Mouse (Mus musculus): ENCODE data around the gene Lamp1. TPM values are rescaled to one million over a fixed set of nuclear protein-coding genes. Genes with fewer than 3 reads are reported as not detected.
A peak's percentile ranks its signal among the peaks of the same experiment; 100 is the strongest.

The Lamp1 gene
- total RNA-seq, 2 experiments from 2014 or later = 222 to 232 TPM

DNA sequence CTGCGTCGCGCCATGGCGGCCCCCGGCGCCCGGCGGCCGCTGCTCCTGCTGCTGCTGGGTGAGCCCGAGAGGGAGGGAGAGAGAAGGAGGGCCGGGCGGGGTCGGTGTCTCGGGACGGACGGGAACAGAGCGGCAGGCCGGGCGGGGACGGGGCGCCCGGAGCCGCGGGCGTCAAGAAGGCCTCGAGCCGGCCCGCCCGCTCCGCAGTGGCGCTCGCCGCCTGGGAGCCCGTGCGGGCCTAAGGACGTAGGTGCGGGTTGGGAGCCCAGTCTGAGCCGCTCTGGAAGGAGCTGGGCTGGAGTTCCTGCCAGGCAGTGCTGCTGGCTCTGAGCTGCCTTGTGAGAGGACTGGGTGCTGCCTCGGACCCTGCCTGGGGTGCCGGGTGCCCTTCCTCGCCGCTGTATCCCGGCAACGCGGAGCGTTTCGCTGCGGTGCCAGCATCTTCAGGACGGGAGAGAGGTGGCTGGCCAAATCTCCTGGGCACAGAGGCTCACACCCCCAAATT, 468 bp downstream of the Lamp1 start:
- DNase-seq = no peak
- intact Hi-C loops (cut with DNase I; ENCODE audit: low total_unique reads) = no loop called here

DNA sequence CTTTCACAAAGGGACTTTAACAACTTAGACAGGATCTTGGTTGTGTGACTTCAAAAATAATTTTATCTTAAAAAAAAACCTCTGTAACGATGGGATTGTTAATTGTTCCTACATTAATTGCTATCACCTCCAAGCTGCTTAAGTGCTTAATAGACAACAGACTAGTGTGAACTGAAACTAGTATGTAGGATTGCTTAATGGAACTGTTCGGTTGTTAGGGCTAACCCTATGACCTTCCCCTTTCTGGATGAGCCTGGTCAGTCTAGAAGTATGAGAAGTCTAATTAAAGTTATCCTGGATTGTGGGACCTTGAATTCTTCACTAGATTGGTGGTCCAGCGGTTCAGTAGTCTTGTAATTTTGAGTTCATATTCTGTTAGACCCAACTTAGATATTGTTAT, 1.7 kb downstream of the Lamp1 start:
- intact Hi-C loops (cut with DNase I; ENCODE audit: low total_unique reads) = no loop called here
- DNase-seq = no peak

DNA sequence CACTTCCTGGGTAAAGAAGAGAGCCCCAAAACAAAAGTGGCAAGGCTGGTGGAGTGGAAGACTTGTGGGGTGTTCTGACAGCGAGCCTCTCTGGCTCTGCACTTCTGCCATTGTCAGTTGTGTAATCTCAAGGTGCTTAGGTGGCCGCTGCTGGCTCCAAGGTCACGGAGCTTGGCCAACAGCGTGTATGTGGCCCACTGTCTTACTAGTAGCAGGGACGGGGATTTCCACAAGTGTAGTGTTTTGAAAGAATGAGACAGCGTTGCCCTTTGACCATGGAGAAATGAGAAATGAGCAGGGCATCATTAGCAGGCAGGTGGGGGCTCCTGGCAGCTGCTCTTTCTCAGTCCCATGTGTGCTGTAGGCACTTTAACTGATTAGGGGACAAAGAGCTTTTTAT, 3.1 kb downstream of the Lamp1 start:
- DNase-seq = no peak
- intact Hi-C loops (cut with DNase I; ENCODE audit: low total_unique reads) = no loop called here

DNA sequence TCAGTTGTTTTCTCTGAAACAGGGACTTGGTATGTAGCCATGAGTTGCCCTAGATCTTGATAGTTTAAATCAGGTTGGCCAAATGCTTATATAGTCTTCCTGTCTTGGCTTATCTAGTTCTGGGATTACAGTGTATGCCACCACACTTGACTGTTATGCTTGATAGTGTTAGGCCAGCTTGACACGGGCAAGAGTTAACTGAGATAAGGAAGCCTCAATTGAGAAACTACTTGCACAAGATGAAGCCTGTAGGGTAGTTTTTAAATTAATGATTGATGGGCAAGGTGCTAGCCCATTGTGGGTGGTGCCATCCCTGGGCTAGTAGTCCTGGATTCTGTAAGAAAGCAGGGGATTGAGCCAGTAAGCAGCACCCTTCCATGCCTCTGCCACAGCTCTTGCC, 4.6 kb downstream of the Lamp1 start:
- intact Hi-C loops (cut with DNase I; ENCODE audit: low total_unique reads) = no loop called here
- DNase-seq = no peak

DNA sequence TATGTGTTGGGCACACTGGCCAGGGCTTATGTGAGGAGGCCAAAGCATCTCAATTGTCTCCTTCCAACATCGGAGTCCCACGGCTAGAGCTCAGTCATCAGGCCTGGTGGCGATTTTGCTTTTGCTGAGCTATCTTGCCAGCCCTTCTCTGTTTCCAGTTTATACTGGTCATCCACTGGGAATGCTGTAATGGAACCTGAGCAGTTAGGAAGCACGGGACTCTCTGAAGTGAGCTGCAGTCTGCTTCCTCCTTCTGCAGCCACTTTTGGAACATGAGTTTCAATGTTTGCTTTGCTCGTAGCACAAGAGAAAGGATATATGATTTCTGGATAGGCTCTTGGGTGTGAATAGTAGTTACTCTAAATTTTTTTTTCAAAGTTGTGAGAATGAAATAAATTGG, 5.4 kb downstream of the Lamp1 start:
- intact Hi-C loops (cut with DNase I; ENCODE audit: low total_unique reads) = no loop called here
- no peak for DNase-seq

DNA sequence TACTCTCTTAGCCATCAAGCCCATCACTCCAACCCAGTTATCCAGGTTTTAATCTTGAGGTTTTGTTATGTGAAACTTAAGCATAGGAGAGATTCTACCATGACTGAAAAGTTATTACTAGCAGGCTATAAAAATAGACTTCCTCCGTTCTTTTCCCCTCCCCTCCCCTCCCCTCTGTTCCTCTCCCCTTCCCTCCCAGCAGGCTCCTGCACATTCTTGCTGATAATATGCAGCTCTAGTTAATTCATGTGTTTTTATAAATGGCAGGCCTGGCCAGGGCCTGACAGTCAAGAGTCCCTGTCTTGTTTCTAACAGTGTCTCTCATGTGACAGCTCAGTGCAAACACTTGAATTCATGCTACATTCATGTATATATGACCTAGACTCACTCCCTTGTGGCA, 11.5 kb downstream of the Lamp1 start:
- intact Hi-C loops (cut with DNase I; ENCODE audit: low total_unique reads) = no loop called here
- DNase-seq = no peak

DNA sequence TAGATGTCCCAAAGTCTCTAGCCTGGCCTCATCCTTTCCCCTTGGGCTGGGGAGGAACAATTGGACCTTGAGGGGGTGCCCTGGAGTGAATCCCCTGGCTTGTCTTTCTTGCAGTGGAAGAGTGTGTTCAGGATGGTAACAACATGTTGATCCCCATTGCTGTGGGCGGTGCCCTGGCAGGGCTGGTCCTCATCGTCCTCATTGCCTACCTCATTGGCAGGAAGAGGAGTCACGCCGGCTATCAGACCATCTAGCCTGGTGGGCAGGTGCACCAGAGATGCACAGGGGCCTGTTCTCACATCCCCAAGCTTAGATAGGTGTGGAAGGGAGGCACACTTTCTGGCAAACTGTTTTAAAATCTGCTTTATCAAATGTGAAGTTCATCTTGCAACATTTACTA, 15.3 kb downstream of the Lamp1 start:
- no peak for DNase-seq
- intact Hi-C loops (cut with DNase I; ENCODE audit: low total_unique reads) = no loop called here

DNA sequence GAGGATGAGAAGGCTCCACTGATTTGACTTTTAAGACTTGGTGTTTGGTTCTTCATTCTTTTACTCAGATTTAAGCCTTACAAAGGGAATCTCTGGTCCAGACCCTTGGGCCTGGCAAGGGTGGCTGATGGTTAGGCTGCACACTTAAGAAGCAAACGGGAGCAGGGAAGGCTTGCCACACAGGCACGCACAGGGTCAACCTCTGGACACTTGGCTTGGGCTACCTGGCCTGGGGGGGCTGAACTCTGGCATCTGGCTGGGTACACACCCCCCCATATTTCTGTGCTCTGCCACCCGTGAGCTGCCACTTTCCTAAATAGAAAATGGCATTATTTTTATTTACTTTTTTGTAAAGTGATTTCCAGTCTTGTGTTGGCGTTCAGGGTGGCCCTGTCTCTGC, 15.8 kb downstream of the Lamp1 start:
- DNase-seq = no peak
- intact Hi-C loops (cut with DNase I; ENCODE audit: low total_unique reads) = loop anchor here (5.0 kb wide), 1 partner anchor 33 kb away; no protein-coding TSS in a partner anchor

DNA sequence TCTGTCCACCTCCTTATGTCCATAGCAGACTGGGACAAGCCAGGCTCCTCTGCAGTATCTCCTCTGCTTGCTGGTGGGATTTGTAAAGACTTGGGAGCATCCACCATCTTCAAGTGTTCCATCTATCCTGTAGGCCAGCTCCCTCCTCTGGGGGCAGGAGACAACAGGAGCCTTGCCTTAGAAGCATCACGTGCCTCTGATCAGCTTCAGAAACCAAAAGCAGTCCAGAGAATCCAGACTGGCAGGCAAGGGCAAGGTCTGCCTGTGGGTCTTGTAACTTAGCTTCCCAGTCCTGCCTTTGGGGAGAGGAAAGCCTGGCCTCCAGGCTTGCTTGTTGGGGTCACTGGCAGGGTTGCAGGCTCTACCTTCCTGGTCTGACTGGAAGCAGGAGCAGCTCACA, 16.7 kb downstream of the Lamp1 start:
- DNase-seq = no peak
- intact Hi-C loops (cut with DNase I; ENCODE audit: low total_unique reads) = loop anchor here (5.0 kb wide), 1 partner anchor 33 kb away; no protein-coding TSS in a partner anchor

DNA sequence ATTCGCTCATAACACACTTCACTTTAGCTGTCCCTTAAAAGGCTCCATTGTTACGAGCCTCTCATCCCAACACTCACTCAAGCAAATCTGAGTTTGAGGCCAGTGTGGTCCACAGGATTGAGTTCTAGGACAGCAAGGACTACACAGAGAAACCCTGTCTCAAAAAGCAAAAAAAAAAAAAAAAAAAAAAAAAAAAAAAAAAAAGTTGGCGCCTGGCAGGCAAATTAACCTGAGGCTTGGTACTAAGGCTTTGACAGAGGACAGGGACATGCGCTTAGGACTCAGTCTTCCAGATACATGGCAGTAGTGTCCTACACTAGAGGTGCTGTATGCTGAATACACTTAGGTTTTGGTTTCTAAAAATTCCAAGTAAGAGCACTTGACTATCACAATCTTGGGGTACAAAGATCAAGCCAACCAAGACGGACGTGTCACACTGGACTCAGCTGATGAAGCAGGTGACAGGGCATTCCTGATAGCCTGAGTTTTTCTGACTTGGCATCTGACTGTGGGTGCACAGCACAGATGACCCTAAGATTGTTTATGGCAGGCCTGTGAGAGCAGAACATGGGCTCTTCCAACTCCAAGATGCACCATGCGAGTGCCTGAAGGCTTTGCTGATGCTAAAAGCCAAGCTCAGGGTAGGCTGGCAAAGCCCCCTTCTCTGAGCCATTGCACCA, 18.4 kb downstream of the Lamp1 start:
- intact Hi-C loops (cut with DNase I; ENCODE audit: low total_unique reads) = loop anchor here (5.0 kb wide), 1 partner anchor 35 kb away; no protein-coding TSS in a partner anchor
- no peak for DNase-seq

DNA sequence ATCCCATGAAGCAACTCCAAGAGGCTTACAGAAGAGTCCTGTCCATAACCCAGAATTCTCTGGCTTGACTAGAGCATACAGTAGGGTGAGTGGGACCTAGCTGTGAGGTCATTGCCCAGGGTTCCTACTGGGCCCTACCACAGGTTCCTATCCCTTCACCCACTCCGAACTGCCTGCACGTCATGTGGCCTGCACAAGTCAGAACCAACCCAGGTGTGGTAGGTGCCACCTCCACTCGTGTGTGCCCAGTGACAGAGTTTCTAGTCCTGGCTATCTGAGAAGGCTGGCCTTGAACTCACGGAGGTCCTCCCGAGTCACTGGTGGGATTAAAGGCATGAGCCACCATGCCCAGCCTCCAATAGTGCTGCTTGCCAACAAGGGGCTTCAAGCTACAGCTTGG, 19.2 kb downstream of the Lamp1 start:
- no peak for DNase-seq
- intact Hi-C loops (cut with DNase I; ENCODE audit: low total_unique reads) = loop anchor here (5.0 kb wide), 1 partner anchor 36 kb away; no protein-coding TSS in a partner anchor

DNA sequence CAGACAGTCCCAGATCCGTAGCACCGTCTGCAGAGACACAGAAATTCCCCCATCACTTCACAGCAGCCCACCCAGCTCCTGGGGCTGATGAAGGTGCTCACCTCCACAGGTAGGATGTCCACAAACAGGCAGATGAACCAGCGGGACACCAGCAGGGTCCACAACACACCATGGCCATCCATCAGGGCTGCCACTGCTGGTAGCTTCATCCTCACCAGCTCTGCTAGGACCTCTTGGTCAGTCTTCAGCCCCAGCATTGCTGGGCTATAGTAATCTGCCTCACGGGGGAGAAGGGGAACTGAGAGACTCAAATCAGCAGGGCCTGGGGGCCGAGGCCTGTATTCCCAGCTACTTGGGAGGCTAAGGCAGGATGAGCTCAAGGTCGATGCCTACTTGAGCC, 20.5 kb downstream of the Lamp1 start:
- no peak for DNase-seq
- intact Hi-C loops (cut with DNase I; ENCODE audit: low total_unique reads) = loop anchor here (5.0 kb wide), 1 partner anchor 37 kb away; no protein-coding TSS in a partner anchor

DNA sequence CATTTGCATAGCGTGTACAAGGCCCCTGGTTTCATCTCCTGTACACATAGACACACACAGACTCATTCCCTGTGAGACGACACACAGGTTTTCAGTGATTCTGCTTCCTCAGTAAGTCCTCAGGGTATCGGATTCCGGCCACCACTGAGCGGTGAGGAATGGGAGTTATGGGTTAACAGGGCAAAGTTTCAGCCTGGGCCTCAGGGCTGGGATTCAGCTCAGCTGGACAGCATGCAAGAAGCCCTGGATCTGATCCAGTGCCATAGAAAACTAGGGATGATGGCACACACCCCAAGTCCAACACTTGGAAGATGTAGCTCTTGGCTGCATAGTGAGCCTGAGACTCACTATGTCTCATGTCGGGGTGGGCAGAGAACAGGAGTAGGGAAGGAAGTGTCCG, 21.0 kb downstream of the Lamp1 start:
- no peak for DNase-seq
- intact Hi-C loops (cut with DNase I; ENCODE audit: low total_unique reads) = loop anchor here (5.0 kb wide), 1 partner anchor 38 kb away; no protein-coding TSS in a partner anchor

DNA sequence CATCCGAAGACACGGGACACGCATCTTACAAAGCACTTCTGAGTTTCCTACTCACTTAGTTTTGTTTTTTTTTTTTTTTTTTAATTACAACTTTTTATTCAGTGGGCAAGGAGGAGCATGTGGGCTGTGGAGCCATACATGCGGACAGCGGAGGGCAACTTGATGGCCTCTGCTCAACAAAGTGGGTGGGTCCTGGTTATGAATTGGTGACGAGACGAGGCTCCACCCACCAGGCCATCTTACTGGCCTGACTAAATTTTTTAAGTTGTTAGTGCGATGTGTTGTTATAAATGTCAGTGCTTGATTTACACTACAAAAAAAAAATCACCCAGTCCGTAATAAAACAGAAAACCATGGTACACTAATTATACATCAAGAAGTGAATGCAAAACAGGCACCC, 21.4 kb downstream of the Lamp1 start:
- no peak for DNase-seq
- intact Hi-C loops (cut with DNase I; ENCODE audit: low total_unique reads) = no loop called here

DNA sequence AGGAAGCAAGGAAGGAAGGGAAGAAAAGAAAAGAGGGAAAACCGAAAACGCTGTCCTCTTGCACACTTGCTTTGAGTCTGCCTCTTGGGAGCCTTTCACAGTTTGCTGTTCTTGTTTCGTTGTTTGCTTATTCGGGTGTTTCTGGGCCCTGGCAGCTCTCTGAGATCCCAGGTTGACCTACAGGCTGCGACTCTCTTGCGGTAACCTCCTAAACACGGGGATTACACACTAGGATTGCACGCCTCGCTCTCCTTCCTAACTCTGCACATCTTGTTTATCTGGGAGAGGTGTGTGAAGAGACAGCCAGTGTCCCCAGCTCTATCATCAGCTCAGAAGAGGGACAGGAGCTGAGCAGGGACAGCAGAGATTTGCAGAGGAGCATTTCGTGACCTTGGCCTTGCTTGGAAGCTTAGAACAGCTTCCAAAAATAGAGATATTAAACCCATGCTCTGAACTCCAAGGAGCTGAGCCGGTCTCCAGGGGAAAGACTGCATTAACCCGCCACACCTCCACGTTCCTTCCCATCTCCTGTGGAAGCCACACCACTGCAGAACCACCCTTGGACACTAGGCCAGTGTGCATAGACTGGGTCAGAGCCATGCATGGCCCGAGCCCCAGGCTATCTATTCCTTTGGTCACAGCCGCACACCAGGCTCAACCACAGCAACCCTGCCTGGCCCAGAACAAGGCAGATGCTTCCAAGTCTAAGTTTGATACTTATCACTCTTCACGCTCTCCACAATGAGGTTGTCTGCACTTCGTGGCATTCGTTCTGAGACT, 22.1 kb downstream of the Lamp1 start:
- peak; percentile 27 for DNase-seq
- intact Hi-C loops (cut with DNase I; ENCODE audit: low total_unique reads) = no loop called here

DNA sequence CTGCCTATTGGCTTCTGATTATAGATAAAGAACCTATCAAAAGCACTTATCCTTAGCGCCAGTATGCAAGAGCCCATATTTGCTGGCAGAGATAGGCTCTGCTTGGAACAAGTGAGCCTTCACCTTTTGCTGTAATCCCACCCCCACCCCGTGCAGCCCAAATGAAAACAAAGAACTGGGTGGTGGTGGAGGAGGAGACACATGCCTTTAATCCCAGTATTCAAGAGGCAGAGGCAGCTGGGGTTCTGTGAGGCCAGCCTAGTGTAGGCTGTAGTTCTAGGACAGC, 22.7 kb downstream of the Lamp1 start:
- intact Hi-C loops (cut with DNase I; ENCODE audit: low total_unique reads) = no loop called here
- no peak for DNase-seq

DNA sequence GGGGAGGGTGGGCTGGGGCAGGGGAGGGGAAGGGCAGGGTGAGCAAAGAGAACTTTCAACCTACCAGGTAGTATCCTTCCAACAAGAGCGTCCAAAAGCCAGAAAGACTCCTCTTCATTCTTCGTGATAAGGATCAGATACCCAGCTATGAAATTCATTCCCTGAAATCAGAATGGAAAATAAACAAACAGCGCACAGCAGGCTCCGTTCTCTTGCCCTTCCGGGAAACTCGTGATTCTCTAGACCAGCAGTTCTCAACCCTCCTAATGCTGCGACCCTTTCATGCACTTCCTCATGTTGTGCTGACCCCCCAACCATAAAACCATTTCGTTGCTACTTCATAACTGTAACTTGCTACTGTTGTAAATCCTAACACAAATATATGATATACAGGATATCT, 27.9 kb downstream of the Lamp1 start:
- intact Hi-C loops (cut with DNase I; ENCODE audit: low total_unique reads) = no loop called here
- no peak for DNase-seq

DNA sequence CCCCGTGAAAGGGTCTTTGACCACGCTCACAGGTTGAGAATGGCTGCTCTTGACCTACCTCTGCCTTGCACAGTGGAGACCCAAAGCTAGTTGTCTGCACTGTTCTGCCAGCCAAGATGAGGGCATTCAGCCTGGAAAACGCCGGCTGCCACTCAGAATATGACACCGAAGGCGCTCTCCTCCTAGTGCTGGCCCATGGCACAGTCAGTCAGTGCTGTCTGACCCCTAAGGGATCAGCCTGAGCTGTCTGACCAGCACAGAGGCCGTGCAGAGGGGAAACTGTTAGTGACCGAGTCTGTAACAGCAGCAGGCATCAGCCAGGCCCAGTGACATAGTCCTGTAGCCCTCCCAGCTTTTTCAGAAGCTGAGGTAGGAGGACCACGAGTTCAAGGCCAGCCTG, 28.3 kb downstream of the Lamp1 start:
- intact Hi-C loops (cut with DNase I; ENCODE audit: low total_unique reads) = no loop called here

DNA sequence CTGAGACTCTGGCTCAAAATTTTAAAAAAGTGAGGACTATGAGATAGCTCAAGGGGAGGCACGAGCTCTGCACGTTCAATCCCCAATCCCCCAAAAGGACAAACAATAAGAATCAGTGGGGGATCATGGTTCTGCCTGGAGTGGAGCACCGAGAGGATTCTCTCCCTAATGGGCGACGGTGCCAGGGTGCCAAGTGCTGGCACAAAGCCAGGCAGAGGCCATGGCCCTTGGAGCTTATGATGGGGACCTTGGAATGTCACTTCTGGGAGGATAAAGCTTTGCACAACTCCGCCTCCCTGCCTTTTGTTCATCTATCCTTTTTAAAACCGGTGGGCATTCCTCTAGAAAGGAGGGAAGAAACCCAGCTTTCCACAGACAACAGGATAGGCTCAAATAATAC, 28.7 kb downstream of the Lamp1 start:
- no peak for DNase-seq
- intact Hi-C loops (cut with DNase I; ENCODE audit: low total_unique reads) = no loop called here

More for the DNA sequence above, 28.3 kb downstream of the Lamp1 start:
- peak; percentile 48 for DNase-seq

DNA sequence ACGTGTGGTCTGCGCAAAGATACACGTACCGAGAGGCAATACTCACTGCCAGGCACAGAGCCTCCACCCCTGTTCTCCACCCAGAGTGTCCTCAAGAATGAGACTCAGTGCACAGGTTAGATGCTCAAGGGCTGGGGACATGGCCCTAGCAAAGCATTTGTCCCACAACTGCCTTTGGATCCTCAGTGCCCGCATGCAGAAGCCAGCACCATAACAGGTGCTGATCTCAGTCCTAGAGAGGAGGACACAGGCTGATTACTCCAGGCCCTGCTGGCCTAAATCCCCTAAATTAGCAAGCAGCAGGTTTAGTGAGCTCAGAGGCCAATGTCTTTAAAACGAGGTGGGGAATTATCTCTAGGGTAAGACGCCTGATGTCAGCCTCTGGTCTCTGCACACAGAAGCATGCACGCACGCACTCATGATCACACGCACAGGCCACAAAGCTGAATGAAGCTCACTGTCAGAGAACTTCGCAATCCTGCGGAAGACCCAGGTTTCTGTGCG, 29.1 kb downstream of the Lamp1 start:
- intact Hi-C loops (cut with DNase I; ENCODE audit: low total_unique reads) = no loop called here
- no peak for DNase-seq

DNA sequence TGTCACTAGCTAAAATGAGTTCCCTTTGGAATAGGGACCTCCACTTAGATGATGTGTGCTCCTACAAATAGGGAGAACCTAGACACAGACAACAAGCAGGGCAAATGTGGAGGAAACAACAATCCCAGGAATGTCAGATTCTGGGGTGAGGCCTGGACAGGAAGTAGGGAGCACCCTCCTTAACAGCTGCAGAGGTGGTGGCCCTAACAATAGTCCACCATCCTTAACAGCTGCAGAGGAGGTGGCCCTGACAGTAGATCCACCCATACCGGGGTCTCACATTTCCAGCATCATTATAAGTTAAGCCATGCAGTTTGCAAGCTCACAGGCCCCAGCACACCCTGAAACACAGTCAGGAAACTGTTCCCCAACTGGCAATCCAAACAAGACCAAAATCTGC, 29.9 kb downstream of the Lamp1 start:
- no peak for DNase-seq
- intact Hi-C loops (cut with DNase I; ENCODE audit: low total_unique reads) = no loop called here

All from gastrocnemius, postnatal 14 days (tissue).